Mouse (Mus musculus) urinary bladder, adult 18-20 months (tissue): ENCODE data around the gene Olfr910.

Experiments
- DNase-seq, 2 experiments: peaks; one replicate each; pipeline ENCODE4 v3.0.0; 2022; ENCODE audit warnings: low spot score in 2 of 2, mixed read lengths in 2 of 2

The Olfr910 gene

GRCm38 (mm10) chr9:38537549-38537948 lies at the start of gene Olfr910:
Olfr910 (plus strand) TSS chr9:38537849.
- DNase-seq, result no peak

- no peak for DNase-seq
These were observed 42.1 kb upstream of the Olfr910 start, which contains the start of gene Olfr907 for GRCm38 (mm10) chr9:38495501-38495900. Olfr907 (plus strand) TSS chr9:38495801.

- DNase-seq, result no peak
These were observed 25.3 kb upstream of the Olfr910 start for GRCm38 (mm10) chr9:38512353-38512752.

GRCm38 (mm10) chr9:38521280-38521679 lies 16.4 kb upstream of the Olfr910 start, which contains the start of gene Olfr911-ps1:
Olfr911-ps1 (plus strand) TSS chr9:38521580.
- no peak for DNase-seq

- no peak for DNase-seq
These were observed 42.2 kb downstream of the Olfr910 start, which contains the start of gene Olfr912 for GRCm38 (mm10) chr9:38579878-38580277. Olfr912 (plus strand) TSS chr9:38580178.
